Mouse (Mus musculus) myocyte (in vitro differentiated cells): ENCODE data around the gene Krt79.

Experiments
- CEBPB ChIP-seq: IDR thresholded peaks from 2 replicates; pipeline ENCODE4 v1.6.1; 2011; ENCODE audit warnings: mild to moderate bottlenecking, moderate library complexity; ENCODE audit not compliant: poor library complexity, insufficient read depth, severe bottlenecking
- E2F4 ChIP-seq: IDR thresholded peaks from one replicate; pipeline ENCODE4 v1.6.1; 2011; ENCODE audit warnings: mild to moderate bottlenecking, control low read depth, moderate library complexity; ENCODE audit not compliant: insufficient read depth
- MAX ChIP-seq: IDR thresholded peaks from one replicate; pipeline ENCODE4 v1.6.1; 2011; ENCODE audit warnings: low read depth, mild to moderate bottlenecking, control low read depth
- MYOD1 ChIP-seq, 3 experiments: IDR thresholded peaks; one replicate each; pipeline ENCODE4 v1.6.1; 2011; ENCODE audit warnings: control low read depth in 2 of 3, low read depth in 2 of 3, mild to moderate bottlenecking in 2 of 3, moderate library complexity in 1 of 3; ENCODE audit not compliant: insufficient read length in 2 of 3, control insufficient read depth in 1 of 3
- MYOG ChIP-seq, 3 experiments: IDR thresholded peaks; one replicate each; pipeline ENCODE4 v1.6.1; 2011; ENCODE audit warnings: control low read depth in 2 of 3, low read depth in 2 of 3, mild to moderate bottlenecking in 2 of 3; ENCODE audit not compliant: insufficient read length in 2 of 3, control insufficient read depth in 1 of 3, insufficient read depth in 1 of 3
- POLR2A ChIP-seq: IDR thresholded peaks from one replicate; pipeline ENCODE4 v1.6.1; 2011; ENCODE audit warnings: low read depth, mild to moderate bottlenecking, control low read depth, moderate library complexity; ENCODE audit not compliant: insufficient read length
- POLR2AphosphoS2 ChIP-seq: IDR thresholded peaks from one replicate; pipeline ENCODE4 v1.6.1; 2011; ENCODE audit warnings: low read depth, control low read depth; ENCODE audit not compliant: insufficient read length
- SRF ChIP-seq: IDR thresholded peaks from one replicate; pipeline ENCODE4 v1.6.1; 2011; ENCODE audit warnings: low read depth; ENCODE audit not compliant: control insufficient read depth, insufficient read length
- TCF12 ChIP-seq: IDR thresholded peaks from one replicate; pipeline ENCODE4 v1.6.1; 2011; ENCODE audit warnings: mild to moderate bottlenecking, control low read depth; ENCODE audit not compliant: poor library complexity, insufficient read depth, severe bottlenecking
- TCF3 ChIP-seq: IDR thresholded peaks from one replicate; pipeline ENCODE4 v1.6.1; 2011; ENCODE audit warnings: low read depth, control low read depth; ENCODE audit not compliant: insufficient read length
- USF1 ChIP-seq: IDR thresholded peaks from one replicate; pipeline ENCODE4 v1.6.1; 2011; ENCODE audit warnings: low read depth, mild to moderate bottlenecking, control low read depth, moderate library complexity

GRCm38 (mm10) chr15:101958891-101959290 lies 18.8 kb upstream of the Krt79 start:
- TF ChIP-seq POLR2A (no peak), SRF (no peak), POLR2AphosphoS2 (no peak), CEBPB (no peak), MAX (no peak), TCF12 (no peak), MYOG (IDR thresholded peaks at IDR 0.05; ENCODE audit: control insufficient read depth in 1 of 3, insufficient read depth in 1 of 3, insufficient read length in 2 of 3, low read depth in 2 of 3) (no peak), USF1 (no peak), MYOD1 (IDR thresholded peaks at IDR 0.05; ENCODE audit: control insufficient read depth in 1 of 3, insufficient read length in 2 of 3, low read depth in 2 of 3) (no peak), TCF3 (no peak), E2F4 (no peak)
